Mouse (Mus musculus): Measurements from ENCODE around the gene Fzr1.

Fzr1 gene

DNA sequence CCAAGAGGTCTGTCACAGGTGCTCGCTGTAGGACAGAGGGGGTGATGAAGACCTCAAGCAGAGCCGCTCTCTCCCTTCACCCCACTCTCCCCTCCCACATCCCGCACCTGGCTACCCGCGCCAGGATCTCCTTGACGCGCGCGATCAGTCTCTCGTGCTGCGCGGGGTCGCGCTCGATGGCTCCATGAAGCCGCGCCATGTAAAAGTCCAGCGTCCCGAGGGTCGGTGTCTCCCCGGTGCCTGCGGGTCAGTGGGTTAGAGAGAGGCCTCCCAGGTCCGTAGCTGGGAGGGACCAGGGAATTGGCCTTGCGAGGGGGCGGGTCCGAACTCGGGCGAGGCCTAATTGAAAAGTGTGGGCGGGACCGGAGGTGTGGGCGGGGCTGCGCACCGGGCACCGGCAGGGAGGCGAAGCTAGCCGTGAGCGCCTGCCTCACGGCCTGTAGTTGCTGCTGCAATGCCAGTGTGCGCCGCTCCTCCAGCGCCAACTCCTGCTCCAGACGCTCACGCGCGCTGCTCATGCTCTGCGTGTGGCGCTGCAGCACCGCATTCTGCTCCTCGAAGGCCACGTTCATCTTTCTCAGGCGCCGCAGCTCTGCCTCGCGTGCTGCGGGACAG, 31.8 kb downstream of the Fzr1 start:
- in situ Hi-C loops (cut with MboI; ENCODE audit: low pct_unique_long_range_greater_than_20kb in 1 of 2, low sequenced_read_pairs in 2 of 2, unreplicated experiment in 1 of 2): loop anchor here in 1 of 2 experiments (10.0 kb wide), 2 partner anchors 62 to 142 kb away; partner anchors contain the start of gene Nmrk2

DNA sequence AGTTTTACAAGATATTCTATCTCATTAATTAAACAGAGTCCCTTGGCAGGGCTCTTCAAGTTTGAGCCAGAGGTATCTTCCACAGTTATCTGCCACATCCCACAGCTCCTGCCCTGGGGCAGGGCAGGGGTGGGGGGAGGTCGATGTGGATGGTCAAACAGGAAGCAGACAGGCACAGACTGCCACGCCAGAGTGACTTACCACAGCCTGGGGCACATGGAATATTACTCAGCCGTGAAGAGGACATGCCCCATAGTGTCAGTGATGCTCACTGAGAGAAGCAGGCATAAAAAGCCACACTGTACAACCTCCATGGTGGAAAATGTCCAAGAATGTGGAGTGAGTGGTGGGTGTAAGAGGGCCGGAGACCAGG, 33.2 kb downstream of the Fzr1 start:
- in situ Hi-C loops (cut with MboI; ENCODE audit: low pct_unique_long_range_greater_than_20kb in 1 of 2, low sequenced_read_pairs in 2 of 2, unreplicated experiment in 1 of 2): loop anchor here in 1 of 2 experiments (10.0 kb wide), 2 partner anchors 60 to 140 kb away; partner anchors contain the start of gene Nmrk2

DNA sequence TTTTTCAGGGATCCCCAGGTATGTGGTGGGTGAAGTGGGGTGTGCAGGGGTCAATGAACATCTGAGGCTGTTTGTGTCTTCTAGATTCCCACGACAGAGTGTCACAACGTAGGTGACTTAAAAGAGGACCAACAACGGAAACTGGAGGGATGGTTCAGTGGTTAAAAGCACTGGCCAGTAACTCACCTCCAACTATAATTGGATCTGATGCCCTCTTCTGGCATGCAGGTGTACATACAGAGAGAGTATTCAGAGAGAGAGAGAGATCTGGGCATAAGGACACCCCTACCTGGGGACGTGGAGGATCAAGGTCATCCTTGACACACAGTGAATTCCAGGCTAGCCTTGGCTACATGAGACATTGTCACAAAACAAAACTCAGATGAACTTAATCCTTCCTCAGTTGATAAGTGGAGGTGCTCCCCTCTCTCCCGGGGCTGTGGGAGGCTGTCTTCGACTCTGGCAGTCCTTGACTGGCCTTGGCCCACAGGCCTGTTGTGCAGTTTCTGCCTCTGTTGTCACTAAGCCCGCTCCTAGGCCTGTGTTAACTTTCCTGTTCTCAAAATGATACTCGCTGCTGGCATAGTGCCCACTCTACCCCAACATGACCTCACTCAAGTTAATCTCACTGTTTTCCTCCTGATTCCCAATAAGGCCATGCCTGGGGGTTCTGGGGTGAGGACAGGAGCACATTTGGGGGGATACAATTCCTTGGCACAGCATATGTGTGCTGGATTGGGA, 33.7 kb downstream of the Fzr1 start:
- in situ Hi-C loops (cut with MboI; ENCODE audit: low pct_unique_long_range_greater_than_20kb in 1 of 2, low sequenced_read_pairs in 2 of 2, unreplicated experiment in 1 of 2): loop anchor here (5.0 to 10.0 kb wide), 3 partner anchors 57 to 140 kb away; partner anchors contain the start of gene Nmrk2 (in 1 of the 2)

DNA sequence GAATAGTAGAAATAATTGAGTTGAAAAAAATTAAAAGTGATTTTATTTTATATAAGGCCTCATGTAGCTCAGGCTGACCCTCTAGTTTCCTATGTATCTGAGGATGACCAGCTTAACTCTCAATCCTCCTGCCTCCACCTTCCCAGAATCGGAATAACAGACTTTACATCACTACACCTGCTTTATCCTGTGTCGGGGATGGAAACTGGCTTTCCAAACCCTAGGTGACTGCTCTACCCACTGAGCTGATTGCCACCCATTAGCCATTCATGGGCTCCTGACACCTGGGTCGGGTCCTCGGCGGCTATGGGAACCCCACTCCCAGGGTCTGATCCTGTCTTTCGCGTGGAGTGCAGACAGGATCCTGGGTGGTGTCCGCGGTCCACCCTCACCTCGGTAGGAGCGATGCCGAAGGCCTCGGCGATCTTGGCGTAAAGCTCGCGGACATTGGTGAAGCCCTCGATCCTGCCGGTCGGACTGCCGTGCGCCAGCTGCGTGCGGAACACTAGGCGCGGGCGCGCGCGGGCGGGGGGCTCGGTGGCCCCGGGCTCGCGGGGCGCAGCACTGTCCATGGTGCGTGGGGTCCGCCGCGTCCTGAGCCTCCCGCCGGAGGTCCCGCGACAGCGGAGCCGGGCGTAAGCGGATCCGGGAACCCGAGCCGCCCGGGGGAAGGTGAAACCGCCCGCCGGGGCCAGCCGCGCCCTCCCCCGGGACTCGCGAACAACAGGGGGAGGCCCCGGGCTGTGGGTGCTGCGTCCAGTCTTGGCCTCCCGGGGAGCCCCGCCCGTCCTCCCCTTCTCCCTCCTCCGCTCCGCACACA, 35.4 kb downstream of the Fzr1 start, which contains the start of gene Gipc3:
TSS of gene Gipc3 (minus strand) at position 581 of the 820 bp plus-strand sequence.
- in situ Hi-C loops (cut with MboI; ENCODE audit: low pct_unique_long_range_greater_than_20kb in 1 of 2, low sequenced_read_pairs in 2 of 2, unreplicated experiment in 1 of 2): loop anchor here (5.0 to 10.0 kb wide), 3 partner anchors 56 to 138 kb away; partner anchors contain the start of gene Nmrk2 (in 1 of the 2)

DNA sequence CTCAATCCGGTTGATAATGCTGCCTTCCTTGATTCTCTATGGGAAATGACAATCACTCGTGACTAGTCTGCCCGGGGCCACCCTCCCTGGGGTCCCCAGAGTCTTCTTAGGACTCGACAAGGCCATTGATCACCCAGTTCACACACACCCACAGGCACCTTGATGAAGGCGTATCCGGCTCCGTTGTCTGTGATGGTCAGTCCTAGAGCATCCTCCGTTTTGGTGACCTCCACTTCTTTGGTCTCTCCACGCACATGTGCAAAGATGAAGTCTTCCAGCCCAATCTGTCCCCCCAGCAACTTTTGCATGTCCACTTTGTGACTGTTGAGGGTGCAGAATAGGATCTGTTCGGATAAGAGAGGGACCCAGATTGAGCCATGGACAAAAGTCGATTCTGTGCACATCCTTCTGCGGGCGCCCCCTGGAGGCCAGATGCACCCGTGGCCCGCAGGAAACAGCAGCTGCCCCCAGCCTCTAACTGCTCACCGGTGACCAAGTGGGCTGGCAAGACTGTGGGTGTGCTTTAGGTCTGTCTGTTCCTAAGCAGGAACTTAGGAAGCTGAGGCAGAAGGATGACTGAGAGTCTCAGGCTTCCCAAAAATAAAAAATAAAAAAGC, 36.9 kb downstream of the Fzr1 start:
- in situ Hi-C loops (cut with MboI; ENCODE audit: low pct_unique_long_range_greater_than_20kb in 1 of 2, low sequenced_read_pairs in 2 of 2, unreplicated experiment in 1 of 2): loop anchor here (5.0 to 10.0 kb wide), 3 partner anchors 54 to 137 kb away; partner anchors contain the start of gene Nmrk2 (in 1 of the 2)

DNA sequence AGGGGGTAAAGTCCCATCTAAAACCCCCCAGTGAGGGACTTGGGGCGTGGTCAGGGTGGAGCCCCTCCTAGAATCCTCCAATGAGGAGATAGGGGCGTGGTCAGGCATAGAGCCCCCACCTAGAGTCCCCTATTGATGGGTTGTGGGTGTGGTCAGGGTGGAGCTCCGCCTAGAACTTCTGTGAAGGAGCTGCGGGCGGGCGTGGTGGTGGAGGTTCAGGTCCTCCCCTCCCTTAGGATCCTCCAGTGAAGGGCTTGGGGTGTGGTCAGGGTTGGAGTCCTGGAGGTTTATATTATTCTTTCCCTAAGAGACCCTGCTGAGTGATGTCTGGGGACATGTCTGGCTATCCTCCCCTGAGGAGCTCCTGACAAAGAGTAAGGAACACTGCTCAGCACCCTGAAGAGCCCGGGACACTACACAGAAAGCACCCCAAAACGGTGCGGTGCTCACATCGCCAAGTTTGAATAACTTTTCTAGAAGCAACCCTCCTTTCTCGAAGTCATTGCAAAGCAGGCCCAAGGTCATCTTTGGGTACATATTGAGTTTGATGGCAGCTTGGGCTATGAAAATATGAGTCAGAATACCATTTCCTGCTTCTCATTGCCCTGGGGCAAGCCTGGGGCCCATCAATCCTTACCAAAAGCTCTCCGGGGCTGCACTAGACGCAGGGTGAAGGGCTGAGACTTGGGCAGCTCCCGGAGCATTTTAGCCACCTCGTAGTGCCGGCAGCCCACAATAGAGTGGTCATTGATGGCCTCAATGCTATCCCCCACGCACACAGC, 37.6 kb downstream of the Fzr1 start:
- in situ Hi-C loops (cut with MboI; ENCODE audit: low pct_unique_long_range_greater_than_20kb in 1 of 2, low sequenced_read_pairs in 2 of 2, unreplicated experiment in 1 of 2): loop anchor here (5.0 to 10.0 kb wide), 3 partner anchors 53 to 136 kb away; partner anchors contain the start of gene Nmrk2 (in 1 of the 2)

DNA sequence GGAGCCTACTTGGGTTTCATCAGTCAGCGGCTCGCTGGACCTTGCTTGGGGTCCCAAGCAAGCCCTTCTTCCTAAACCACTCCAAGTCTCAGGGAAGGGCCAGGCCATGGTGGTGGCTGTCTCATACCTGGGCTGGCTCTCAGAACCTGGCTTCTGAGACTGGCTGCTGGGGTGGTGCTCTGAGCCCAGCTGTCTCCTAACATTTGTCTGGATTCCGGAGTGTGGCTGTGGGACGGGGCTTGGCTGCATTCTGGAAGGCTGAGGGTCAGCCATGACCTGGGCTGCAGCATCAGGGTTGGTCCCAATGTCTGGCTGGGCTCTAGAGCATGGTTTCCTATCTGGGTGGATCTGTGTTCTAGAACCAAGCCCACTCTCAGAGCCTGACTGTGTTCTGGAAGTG, 41.8 kb downstream of the Fzr1 start:
- in situ Hi-C loops (cut with MboI; ENCODE audit: low pct_unique_long_range_greater_than_20kb in 1 of 2, low sequenced_read_pairs in 2 of 2, unreplicated experiment in 1 of 2): no loop called here

DNA sequence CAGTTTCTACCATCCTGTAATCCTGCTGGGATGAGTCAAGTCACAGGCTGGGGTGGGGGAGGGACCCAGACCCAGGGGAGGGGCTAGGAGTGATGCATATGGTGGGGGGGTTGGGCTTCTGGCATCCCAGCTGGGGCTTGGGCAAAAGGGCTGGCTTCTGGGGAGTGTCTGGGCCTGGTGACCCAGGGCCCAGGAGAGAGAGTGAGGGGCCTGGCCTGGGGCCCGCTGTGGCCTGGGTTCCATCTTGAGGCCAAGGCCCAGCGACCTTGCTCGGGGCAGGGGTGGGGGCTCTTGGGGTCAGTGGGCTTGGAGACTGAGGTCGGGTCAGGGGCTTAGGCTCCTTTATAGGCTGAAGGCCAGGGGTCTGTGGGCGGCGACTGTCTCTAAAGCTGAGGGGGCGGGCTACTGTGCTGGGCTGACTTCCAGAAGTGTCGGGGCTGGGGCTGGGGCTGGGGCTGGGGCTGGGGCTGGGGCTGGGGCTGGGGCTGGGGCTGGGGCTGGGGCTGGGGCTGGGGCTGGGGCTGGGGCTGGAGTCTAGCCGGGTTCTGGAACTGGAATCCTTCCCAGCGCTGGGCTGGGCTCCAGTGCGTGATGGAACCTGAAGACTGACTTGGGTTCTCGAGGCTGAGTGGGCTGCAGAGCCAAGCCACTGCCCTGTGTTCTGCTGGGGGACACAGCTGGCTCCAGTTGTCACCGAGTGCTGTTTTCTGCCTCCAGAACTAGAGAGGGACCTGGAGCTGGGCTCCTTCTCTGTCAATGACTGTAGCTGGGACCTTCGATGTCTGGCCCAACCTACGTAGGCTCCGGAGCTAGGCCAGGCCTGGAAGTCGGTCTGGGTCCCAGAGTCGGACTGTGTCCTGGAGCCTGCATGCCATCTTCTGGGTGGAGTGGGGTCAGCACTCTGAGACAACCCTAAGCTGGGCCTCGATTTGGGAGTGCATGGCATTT, 42.6 kb downstream of the Fzr1 start:
- in situ Hi-C loops (cut with MboI; ENCODE audit: low pct_unique_long_range_greater_than_20kb in 1 of 2, low sequenced_read_pairs in 2 of 2, unreplicated experiment in 1 of 2): no loop called here

DNA sequence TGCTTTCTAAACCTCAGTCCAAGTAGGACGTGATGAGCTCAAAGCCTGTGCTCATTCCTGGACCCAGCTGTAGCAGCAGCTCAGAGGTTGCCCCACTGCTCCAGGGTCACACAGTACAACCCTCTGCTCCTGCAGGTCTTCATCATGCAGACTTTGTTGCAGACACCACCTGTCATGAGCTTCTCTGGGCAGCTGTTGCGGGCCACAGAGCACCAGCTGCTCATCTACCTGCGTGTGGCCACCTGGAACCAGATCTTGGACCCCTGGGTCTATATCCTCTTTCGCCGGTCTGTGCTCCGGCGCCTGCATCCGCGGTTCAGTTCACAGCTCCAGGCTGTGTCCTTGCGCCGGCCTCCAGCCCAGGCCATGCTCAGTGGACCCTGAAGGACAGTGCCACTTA, 44.0 kb downstream of the Fzr1 start:
- in situ Hi-C loops (cut with MboI; ENCODE audit: low pct_unique_long_range_greater_than_20kb in 1 of 2, low sequenced_read_pairs in 2 of 2, unreplicated experiment in 1 of 2): no loop called here

DNA sequence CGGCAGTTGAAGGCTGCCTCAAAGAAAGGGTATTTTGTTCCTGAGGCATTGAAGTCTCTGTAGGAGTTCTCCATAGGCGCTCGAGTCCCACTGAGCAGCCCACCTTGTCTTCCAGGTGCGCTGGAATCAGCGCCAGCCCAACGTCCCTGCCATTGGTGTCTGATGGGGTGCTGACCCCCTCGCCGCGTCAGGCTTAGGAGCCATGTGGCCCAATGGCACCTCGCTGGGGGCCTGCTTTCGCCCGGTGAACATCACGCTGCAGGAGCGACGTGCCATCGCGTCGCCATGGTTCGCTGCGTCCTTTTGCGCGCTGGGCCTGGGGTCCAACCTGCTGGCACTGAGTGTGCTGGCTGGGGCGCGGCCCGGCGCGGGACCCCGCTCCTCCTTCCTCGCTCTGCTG, 46.0 kb downstream of the Fzr1 start:
- in situ Hi-C loops (cut with MboI; ENCODE audit: low pct_unique_long_range_greater_than_20kb in 1 of 2, low sequenced_read_pairs in 2 of 2, unreplicated experiment in 1 of 2): no loop called here

DNA sequence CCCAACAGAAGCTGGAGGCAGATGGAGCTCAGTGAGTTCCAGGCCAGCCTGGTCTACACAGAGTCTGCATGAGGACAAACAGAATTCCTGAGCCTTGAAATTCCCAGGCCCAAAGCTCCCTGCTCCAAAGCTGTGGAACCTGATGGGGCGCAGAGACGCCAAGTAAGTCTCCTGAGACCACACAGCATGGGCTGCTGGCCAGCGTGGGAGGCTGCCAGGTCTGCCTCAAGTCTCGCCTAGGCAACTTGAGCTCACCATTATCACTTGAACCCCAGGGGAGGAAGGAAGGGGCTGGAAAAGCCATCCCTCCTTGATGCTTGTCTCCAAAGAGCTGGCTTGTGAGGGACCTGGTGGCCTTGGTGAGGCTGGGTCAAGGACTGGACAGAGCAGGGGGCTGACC, 48.3 kb downstream of the Fzr1 start:
- in situ Hi-C loops (cut with MboI; ENCODE audit: low pct_unique_long_range_greater_than_20kb in 1 of 2, low sequenced_read_pairs in 2 of 2, unreplicated experiment in 1 of 2): no loop called here

DNA sequence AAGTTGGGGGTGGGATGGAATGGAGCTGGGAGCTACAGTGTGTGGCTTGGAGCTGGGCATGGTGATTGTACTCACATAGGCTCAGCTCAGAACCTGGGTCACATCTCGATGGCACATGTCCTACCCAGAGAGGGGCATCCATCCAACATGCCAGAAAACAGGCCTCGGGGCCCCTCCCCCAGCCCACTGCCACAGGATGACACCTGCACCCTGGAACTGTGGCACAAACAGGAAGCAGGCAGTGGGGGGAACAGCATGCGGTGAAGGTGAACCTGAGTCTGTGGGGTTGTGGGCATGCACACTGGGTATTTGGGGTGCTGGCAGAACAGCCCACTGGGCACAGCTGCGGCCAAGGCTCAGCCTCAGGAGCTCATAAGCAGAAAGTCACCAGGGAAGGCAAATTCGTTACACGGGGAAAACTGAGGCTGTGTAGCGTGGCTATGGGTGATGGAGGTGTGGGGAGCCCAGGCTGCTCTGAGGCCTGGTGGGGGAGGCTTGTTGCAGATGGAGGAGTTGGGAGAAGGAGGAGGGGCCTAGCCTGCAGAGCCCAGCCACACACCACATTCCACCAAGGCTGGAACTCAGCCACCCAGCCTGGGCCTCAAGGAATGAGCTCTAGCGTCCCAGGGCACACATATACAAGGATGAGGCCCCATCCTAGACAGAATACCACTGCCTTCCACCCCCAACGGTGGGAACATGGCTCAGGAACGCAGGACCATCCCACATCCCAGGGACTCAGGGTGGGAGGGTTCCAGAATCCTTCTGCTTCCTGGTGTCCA, 48.9 kb downstream of the Fzr1 start:
- in situ Hi-C loops (cut with MboI; ENCODE audit: low pct_unique_long_range_greater_than_20kb in 1 of 2, low sequenced_read_pairs in 2 of 2, unreplicated experiment in 1 of 2): no loop called here

DNA sequence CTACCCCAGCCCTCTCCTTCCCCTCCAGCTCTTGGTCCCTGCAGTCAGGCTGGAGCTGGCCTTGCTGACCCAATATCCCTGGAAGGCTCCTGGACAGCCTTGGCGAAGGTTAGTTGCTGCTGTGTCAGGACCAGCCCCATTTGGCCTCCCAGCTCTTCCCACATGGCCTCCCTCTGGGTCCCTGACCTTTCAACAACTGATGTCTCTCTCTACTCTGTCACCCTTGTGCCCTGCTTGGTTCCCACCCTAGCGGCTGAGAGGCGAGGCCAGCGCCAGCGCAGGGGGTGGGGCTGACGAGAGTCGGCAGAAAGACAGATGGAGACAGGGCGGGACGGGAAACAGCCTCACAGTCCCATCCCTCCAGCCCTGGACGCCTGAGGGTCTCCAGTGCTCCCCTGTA, 49.9 kb downstream of the Fzr1 start, which contains the start of gene Tbxa2r:
TSS of gene Tbxa2r (plus strand) at position 346 of the 400 bp plus-strand sequence.
- in situ Hi-C loops (cut with MboI; ENCODE audit: low pct_unique_long_range_greater_than_20kb in 1 of 2, low sequenced_read_pairs in 2 of 2, unreplicated experiment in 1 of 2): no loop called here

DNA sequence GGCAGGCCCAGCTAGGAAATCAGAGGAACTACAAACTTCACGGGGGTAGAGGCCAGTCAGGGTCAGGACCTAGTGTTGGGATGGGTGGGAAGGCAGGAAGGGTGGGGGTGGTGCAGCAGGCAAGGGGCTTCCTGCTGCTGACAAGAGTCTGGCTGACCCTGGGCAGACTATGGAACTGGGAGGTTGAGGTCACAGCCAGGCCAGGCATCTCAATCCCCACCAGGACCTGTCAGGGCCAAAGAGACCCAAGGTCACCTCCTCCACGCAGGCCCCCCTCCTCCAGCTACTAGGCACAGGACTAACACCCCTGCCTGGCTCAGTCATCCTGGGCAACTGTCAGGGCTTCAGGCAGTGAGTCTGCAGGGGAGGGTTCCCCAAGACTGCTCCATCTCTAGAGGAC, 50.4 kb downstream of the Fzr1 start:
- in situ Hi-C loops (cut with MboI; ENCODE audit: low pct_unique_long_range_greater_than_20kb in 1 of 2, low sequenced_read_pairs in 2 of 2, unreplicated experiment in 1 of 2): no loop called here

DNA sequence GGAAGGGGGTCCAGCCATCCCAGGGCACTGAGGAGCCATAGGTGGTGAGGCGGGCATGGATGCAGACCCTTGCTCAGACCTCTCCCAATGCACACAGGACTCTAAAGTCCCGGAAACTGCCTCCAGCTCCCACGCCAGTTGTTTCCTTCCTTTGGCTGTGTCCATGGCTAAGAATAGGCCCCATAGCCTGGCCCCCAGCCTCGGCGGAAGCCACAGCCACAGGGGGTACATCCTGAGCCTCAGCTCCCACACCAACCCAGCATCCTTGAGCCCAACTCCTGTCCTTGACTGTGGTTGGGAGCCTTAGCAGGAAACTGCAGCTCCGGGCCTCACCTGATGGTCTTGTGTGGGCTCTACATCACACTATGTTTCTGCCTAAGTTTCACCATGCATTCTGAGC, 51.5 kb downstream of the Fzr1 start:
- in situ Hi-C loops (cut with MboI; ENCODE audit: low pct_unique_long_range_greater_than_20kb in 1 of 2, low sequenced_read_pairs in 2 of 2, unreplicated experiment in 1 of 2): no loop called here

DNA sequence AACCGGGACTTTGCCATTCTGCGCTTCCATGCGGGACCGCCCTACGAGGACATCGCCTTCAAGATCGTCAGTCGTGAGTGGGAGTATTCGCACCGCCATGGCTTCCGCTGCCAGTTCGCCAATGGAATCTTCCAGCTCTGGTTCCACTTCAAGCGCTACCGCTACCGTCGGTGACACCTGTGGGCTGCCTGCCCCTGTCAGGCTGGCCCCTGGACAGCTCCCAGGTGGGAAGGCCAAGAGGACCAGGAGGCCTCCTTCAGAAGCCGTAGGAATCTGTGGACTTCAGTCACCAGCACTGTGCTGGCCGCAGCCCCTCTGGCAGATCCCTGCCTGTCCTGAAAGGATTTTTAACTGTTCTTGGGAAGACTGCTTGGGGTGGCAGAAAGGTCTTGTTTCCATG, 52.5 kb downstream of the Fzr1 start:
- in situ Hi-C loops (cut with MboI; ENCODE audit: low pct_unique_long_range_greater_than_20kb in 1 of 2, low sequenced_read_pairs in 2 of 2, unreplicated experiment in 1 of 2): no loop called here

All from mouse embryonic stem cell (cell line).